ENCODE assay signal across 8 mouse cellular contexts in genomic region chr6:17027572-17027971, GRCm38 (mm10). TPM values are rescaled to one million over a fixed set of nuclear protein-coding genes. Genes with fewer than 3 reads are reported as not detected.
DNase-seq lines count a peak whose midpoint lies in the region; ATAC-seq lines count a peak whose summit lies in the region.

No protein-coding gene starts in this region.

- H3K36me3 ChIP-seq in splenic B cell, adult 2 months (ENCODE audit: control insufficient read depth, insufficient read depth, low read length, poor library complexity, severe bottlenecking): no peaks in the 10 kb centered on the region

- DNase-seq in kidney, postnatal 14 days: peak; percentile 35
- no peak for DNase-seq in kidney, postnatal 10 days
- peak; percentile 39 for DNase-seq in T-cell, adult 2 months (ENCODE audit: low spot score)
- DNase-seq in induced T-regulatory cell, adult 2 months (ENCODE audit: low read depth): peak; percentile 80
- peak; percentile 74 for DNase-seq in splenic B cell, adult 2 months (ENCODE audit: low read depth, low spot score)
- DNase-seq in ovary, postnatal 10 days (ENCODE audit: low spot score): no peak
- DNase-seq in urinary bladder, postnatal 36 days (ENCODE audit: low spot score in 2 of 2): no peak

- ATAC-seq in CD4-positive, CD25-positive, alpha-beta regulatory T cell, adult 4 months: peak; percentile 95

- no peaks in the 10 kb centered on the region for H3K27me3 ChIP-seq in splenic B cell, adult 2 months (ENCODE audit: control insufficient read depth, insufficient read depth, low read length, poor library complexity, severe bottlenecking)

RNA-seq across cellular contexts. Expression of gene Tes, which starts 37.4 kb away (rescaled TPM):
- polyA plus RNA-seq in CD4-positive, CD25-positive, alpha-beta regulatory T cell, adult 4 months (2017; shearing (Covaris generic)): 100 to 1,000 TPM; 203 TPM

Comparison
In these comparisons a context has a peak if more than half of its experiments do, and no peak if none do; other contexts are left out.
1. DNase-seq: peak in kidney, postnatal 14 days (single experiment), T-cell, adult 2 months (single experiment), induced T-regulatory cell, adult 2 months (single experiment) and splenic B cell, adult 2 months (single experiment); none in kidney, postnatal 10 days (single experiment), ovary, postnatal 10 days (single experiment) and urinary bladder, postnatal 36 days (0 of 2).